Mouse (Mus musculus) intestine, embryonic 15.5 days (tissue): ENCODE measurements around the gene Jagn1. TPM values are rescaled to one million over a fixed set of nuclear protein-coding genes. Genes with fewer than 3 reads are reported as not detected.

Experiments used
- ATAC-seq: fragments of 200-750 bp; cut with Nextera tagmentation; 2 replicates; pipeline ENCODE4 v1.8.0; 2017; ENCODE audit warnings: moderate TSS enrichment, moderate library complexity
- H3K27ac ChIP-seq: fragments of 300-500 bp; sonication (generic); 2 replicates; pipeline ENCODE4 v1.5.1; 2015; ENCODE audit warnings: mild to moderate bottlenecking, inconsistent platforms
- H3K27me3 ChIP-seq: fragments of 300-500 bp; sonication (generic); replicated peaks from 2 replicates; pipeline ENCODE4 v1.6.1; 2015; ENCODE audit warnings: inconsistent platforms
- H3K36me3 ChIP-seq: fragments of 300-500 bp; sonication (generic); 2 replicates; pipeline ENCODE4 v1.6.1; 2015; ENCODE audit warnings: inconsistent platforms
- H3K4me1 ChIP-seq: fragments of 300-500 bp; sonication (generic); replicated peaks from 2 replicates; pipeline ENCODE4 v1.6.1; 2015; ENCODE audit warnings: inconsistent platforms
- H3K4me2 ChIP-seq: fragments of 300-500 bp; sonication (generic); replicated peaks from 2 replicates; pipeline ENCODE4 v1.6.1; 2015; ENCODE audit warnings: mild to moderate bottlenecking, inconsistent platforms
- H3K4me3 ChIP-seq: fragments of 300-500 bp; sonication (generic); replicated peaks from 2 replicates; pipeline ENCODE4 v1.5.1; 2015; ENCODE audit warnings: inconsistent platforms
- H3K9ac ChIP-seq: fragments of 300-500 bp; sonication (generic); 2 replicates; pipeline ENCODE4 v1.6.1; 2015; ENCODE audit warnings: inconsistent platforms
- H3K9me3 ChIP-seq: fragments of 300-500 bp; sonication (generic); 2 replicates; pipeline ENCODE4 v1.6.1; 2016; ENCODE audit warnings: inconsistent platforms
- WGBS: fragments of 180-500 bp; shearing (Covaris S2); methylation state at CpG from one replicate; pipeline ENCODE4 v1.1.7; 2015; 5-methylcytosine and 5-hydroxymethylcytosine counted together
- polyA plus RNA-seq: library from polyadenylated mRNA; unstranded; fragments of >200 nt; fragmentation: Nextera tagmentation; extraction: Ambion mirVana; gene quantifications from 2 replicates; pipeline ENCODE4 v1.2.1, GENCODE M21; 2015

Gene Jagn1
- polyA plus RNA-seq, 1 experiment from 2014 or later: 83.8 TPM

GRCm38 (mm10) chr6:113418441-113419198 lies 23.7 kb upstream of the Jagn1 start:
- H3K4me3 ChIP-seq: peak overlapping the region; percentile 51
- peak; percentile 72 for ATAC-seq
- WGBS: 7% methylated on average over 16 of the region's 16 CpGs
- H3K9me3 ChIP-seq: no peaks in the 10 kb centered on the region
- H3K27me3 ChIP-seq: no peaks in the 10 kb centered on the region
- H3K36me3 ChIP-seq: no peaks in the 10 kb centered on the region; the same call in 1 of the 2 replicates
- H3K27ac ChIP-seq: peak overlapping the region; percentile 48
- H3K4me2 ChIP-seq: peak overlapping the region; percentile 92
- H3K4me1 ChIP-seq: peaks cover 11% of the 10 kb centered on the region
- H3K9ac ChIP-seq: peak overlapping the region; percentile 57

- Histone ChIP-seq H3K36me3 (no peaks in the 10 kb centered on the region; the same call in 1 of the 2 replicates), H3K4me3 (peak within 1 kb of the TSS; percentile 51), H3K27me3 (no peaks in the 10 kb centered on the region), H3K9ac (peak within 1 kb of the TSS; percentile 57), H3K27ac (peak within 1 kb of the TSS; percentile 48), H3K4me2 (peak within 1 kb of the TSS; percentile 92), H3K9me3 (no peaks in the 10 kb centered on the region), H3K4me1 (peaks cover 11% of the 10 kb centered on the region)
- peak; percentile 98 for ATAC-seq
- WGBS: under 1% methylated on average over 25 of the region's 25 CpGs
Observed at GRCm38 (mm10) chr6:113419199-113419587, 23.2 kb upstream of the Jagn1 start, which contains the start of gene Rpusd3. TSS of gene Rpusd3 (minus strand) at chr6:113419340.

DNA sequence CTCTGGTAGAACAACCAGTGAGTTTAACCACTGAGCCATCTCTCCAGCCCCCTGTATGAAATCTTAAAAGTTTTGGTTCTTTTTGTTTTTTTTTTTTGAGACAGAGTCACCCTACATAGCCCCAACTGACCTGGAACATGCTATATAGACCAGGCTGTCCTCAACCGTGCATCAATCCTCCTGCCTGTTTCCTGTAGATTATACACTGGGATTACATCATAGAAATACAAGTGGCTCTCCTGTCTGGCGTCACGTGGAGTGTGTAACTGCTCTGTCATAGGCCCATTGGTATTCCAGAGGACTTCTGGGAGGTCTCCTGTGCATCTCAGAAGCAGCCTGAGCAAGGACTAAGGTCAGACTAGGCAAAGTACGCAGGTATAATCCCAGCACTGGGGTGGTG lies 19.4 kb upstream of the Jagn1 start:
- no peak overlapping the region for H3K9ac ChIP-seq
- H3K9me3 ChIP-seq: no peaks in the 10 kb centered on the region
- no peak overlapping the region for H3K4me2 ChIP-seq
- no peaks in the 10 kb centered on the region for H3K27me3 ChIP-seq
- H3K36me3 ChIP-seq: no peaks in the 10 kb centered on the region
- H3K27ac ChIP-seq: no peak overlapping the region
- ATAC-seq: no peak
- WGBS: 65% methylated on average over 4 of the region's 4 CpGs
- no peak overlapping the region for H3K4me3 ChIP-seq
- H3K4me1 ChIP-seq: peaks cover 7% of the 10 kb centered on the region

GRCm38 (mm10) chr6:113424187-113424586 lies 18.2 kb upstream of the Jagn1 start:
- no peaks in the 10 kb centered on the region for H3K4me1 ChIP-seq
- ATAC-seq: no peak
- H3K27ac ChIP-seq: no peak overlapping the region
- H3K9ac ChIP-seq: no peak overlapping the region
- 78% methylated on average over 7 of the region's 7 CpGs for WGBS
- H3K9me3 ChIP-seq: no peaks in the 10 kb centered on the region
- H3K27me3 ChIP-seq: no peaks in the 10 kb centered on the region
- H3K36me3 ChIP-seq: no peaks in the 10 kb centered on the region
- H3K4me3 ChIP-seq: no peak overlapping the region
- no peak overlapping the region for H3K4me2 ChIP-seq

GRCm38 (mm10) chr6:113426696-113427095 lies 15.7 kb upstream of the Jagn1 start:
- Histone ChIP-seq H3K9ac (no peak overlapping the region), H3K4me2 (no peak overlapping the region), H3K27ac (no peak overlapping the region), H3K36me3 (no peaks in the 10 kb centered on the region), H3K27me3 (no peaks in the 10 kb centered on the region), H3K9me3 (no peaks in the 10 kb centered on the region), H3K4me1 (no peaks in the 10 kb centered on the region), H3K4me3 (no peak overlapping the region)
- 94% methylated on average over 4 of the region's 4 CpGs for WGBS
- no peak for ATAC-seq

- WGBS: 66% methylated on average over 3 of the region's 3 CpGs
- Histone ChIP-seq H3K36me3 (no peaks in the 10 kb centered on the region), H3K9me3 (no peaks in the 10 kb centered on the region), H3K9ac (no peak overlapping the region), H3K4me1 (no peaks in the 10 kb centered on the region), H3K4me2 (no peak overlapping the region), H3K27ac (no peak overlapping the region), H3K4me3 (no peak overlapping the region), H3K27me3 (no peaks in the 10 kb centered on the region)
- no peak for ATAC-seq
Observed at GRCm38 (mm10) chr6:113427397-113427796, 15.0 kb upstream of the Jagn1 start.

GRCm38 (mm10) chr6:113428006-113428405 lies 14.4 kb upstream of the Jagn1 start:
- H3K4me1 ChIP-seq: no peaks in the 10 kb centered on the region
- H3K9ac ChIP-seq: no peak overlapping the region
- no peak overlapping the region for H3K4me3 ChIP-seq
- H3K9me3 ChIP-seq: no peaks in the 10 kb centered on the region
- H3K27ac ChIP-seq: no peak overlapping the region
- no peaks in the 10 kb centered on the region for H3K36me3 ChIP-seq
- ATAC-seq: no peak
- H3K4me2 ChIP-seq: no peak overlapping the region
- H3K27me3 ChIP-seq: no peaks in the 10 kb centered on the region
- 86% methylated on average over 16 of the region's 16 CpGs for WGBS

- Histone ChIP-seq H3K36me3 (no peaks in the 10 kb centered on the region), H3K4me3 (no peak overlapping the region), H3K9me3 (no peaks in the 10 kb centered on the region), H3K27me3 (no peaks in the 10 kb centered on the region), H3K9ac (no peak overlapping the region), H3K4me1 (0 out of 2 replicates have a peak, but pooled peaks cover 2% of the 10 kb centered on the region), H3K4me2 (no peak overlapping the region), H3K27ac (no peak overlapping the region)
- ATAC-seq: no peak
- WGBS: 78% methylated on average over 3 of the region's 3 CpGs
Observed at GRCm38 (mm10) chr6:113429965-113430364, 12.4 kb upstream of the Jagn1 start.

DNA sequence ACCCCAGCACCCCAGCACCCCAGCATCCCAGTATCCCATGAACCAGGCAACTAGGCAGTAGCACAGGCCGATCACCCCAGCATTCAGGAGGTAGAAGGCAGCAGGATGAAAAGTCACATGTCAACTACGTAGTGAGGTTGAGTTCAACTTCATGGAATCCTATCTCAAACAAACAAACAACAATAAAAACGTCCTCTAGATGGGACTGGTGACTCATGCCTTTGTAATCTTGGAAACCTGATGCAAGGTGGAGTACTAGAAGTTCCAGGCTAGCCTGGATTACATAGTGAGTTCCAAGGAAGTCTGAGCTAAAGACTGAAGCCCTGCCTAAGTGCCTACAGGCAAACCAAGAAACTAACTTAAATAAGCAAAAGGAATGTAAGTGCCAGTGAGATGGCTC lies 11.5 kb upstream of the Jagn1 start:
- Histone ChIP-seq H3K9ac (no peak overlapping the region), H3K36me3 (no peaks in the 10 kb centered on the region), H3K4me2 (no peak overlapping the region), H3K27ac (no peak overlapping the region), H3K4me1 (0 out of 2 replicates have a peak, but pooled peaks cover 2% of the 10 kb centered on the region), H3K9me3 (no peaks in the 10 kb centered on the region), H3K27me3 (no peaks in the 10 kb centered on the region), H3K4me3 (no peak overlapping the region)
- no peak for ATAC-seq
- 50% methylated on average over 3 of the region's 3 CpGs for WGBS

DNA sequence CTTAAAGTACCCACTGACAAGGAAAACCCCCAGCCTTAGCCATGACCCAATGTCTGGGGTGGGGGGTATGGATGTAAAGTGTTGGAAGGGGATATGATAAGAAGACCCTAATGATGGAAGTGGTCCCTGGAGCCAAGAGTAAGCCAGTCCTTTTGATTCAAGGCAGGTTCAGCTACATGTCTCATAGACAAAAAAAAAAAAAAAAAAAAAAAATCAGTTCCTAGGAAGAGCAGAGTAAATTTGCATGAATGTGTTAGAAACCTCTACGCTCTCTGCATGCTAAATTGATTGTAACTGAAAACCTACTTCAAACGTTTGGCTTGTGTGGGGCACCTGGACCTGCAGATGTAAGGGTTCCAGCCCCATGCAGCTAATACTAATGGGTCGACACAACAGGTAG lies 10.6 kb upstream of the Jagn1 start:
- Histone ChIP-seq H3K4me2 (no peak overlapping the region), H3K9ac (no peak overlapping the region), H3K9me3 (no peaks in the 10 kb centered on the region), H3K36me3 (no peaks in the 10 kb centered on the region), H3K27ac (no peak overlapping the region), H3K4me3 (no peak overlapping the region), H3K4me1 (0 out of 2 replicates have a peak, but pooled peaks cover 2% of the 10 kb centered on the region), H3K27me3 (no peaks in the 10 kb centered on the region)
- 67% methylated on average over 3 of the region's 3 CpGs for WGBS
- ATAC-seq: no peak

DNA sequence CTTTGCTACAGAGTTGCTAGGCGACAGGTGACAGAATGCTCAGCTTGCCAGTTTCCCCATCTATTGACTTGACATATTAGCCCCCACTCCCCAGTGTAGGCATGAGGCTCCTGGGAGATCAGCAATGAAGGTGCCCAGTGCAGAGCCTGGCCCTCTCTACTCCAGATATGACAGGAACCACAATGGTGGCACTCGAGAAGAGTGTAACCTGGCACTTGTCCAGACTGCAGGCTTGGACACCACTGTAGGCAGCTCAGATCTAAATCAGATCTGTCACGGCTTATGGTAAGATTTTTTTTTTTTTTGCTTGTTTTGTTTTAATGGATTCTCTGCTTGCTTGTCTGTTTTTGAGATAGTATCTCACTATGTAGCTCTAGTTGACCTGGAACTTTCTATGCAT lies 8.7 kb upstream of the Jagn1 start:
- H3K27ac ChIP-seq: no peak overlapping the region
- 73% methylated on average over 3 of the region's 3 CpGs for WGBS
- H3K9ac ChIP-seq: no peak overlapping the region
- no peak overlapping the region for H3K4me2 ChIP-seq
- H3K9me3 ChIP-seq: no peaks in the 10 kb centered on the region
- ATAC-seq: no peak
- H3K27me3 ChIP-seq: no peaks in the 10 kb centered on the region
- 0 out of 2 replicates have a peak, but pooled peaks cover 2% of the 10 kb centered on the region for H3K4me1 ChIP-seq
- H3K4me3 ChIP-seq: no peak overlapping the region
- H3K36me3 ChIP-seq: no peaks in the 10 kb centered on the region

- Histone ChIP-seq H3K4me3 (no peak overlapping the region), H3K27ac (peak overlapping the region; percentile 54; the same call in 1 of the 2 replicates)
Observed at GRCm38 (mm10) chr6:113434691-113435090, 7.7 kb upstream of the Jagn1 start.

More at GRCm38 (mm10) chr6:113434691-113435090, 7.7 kb upstream of the Jagn1 start:
- no peak overlapping the region for H3K9ac ChIP-seq
- no peaks in the 10 kb centered on the region for H3K9me3 ChIP-seq
- ATAC-seq: peak; percentile 92
- no peaks in the 10 kb centered on the region for H3K36me3 ChIP-seq
- 0 out of 2 replicates have a peak, but pooled peaks cover 2% of the 10 kb centered on the region for H3K4me1 ChIP-seq
- peak overlapping the region; percentile 35; the same call in 1 of the 2 replicates for H3K4me2 ChIP-seq
- WGBS: 48% methylated on average over 7 of the region's 7 CpGs
- no peaks in the 10 kb centered on the region for H3K27me3 ChIP-seq
